Mouse (Mus musculus) cortical plate, adult 2 months (tissue): ENCODE data around the gene Card14.

Experiments used
- CTCF ChIP-seq: fragments of 200-500 bp; IDR thresholded peaks from 2 replicates; pipeline ENCODE4 v1.5.1; 2011; ENCODE audit warnings: mild to moderate bottlenecking, control low read depth, low read length; ENCODE audit not compliant: insufficient read depth; ENCODE audit errors: extremely low read depth
- POLR2A ChIP-seq: fragments of 200-500 bp; IDR thresholded peaks from 2 replicates; pipeline ENCODE4 v1.6.1; 2011; ENCODE audit warnings: mild to moderate bottlenecking, low read length, control low read depth; ENCODE audit not compliant: insufficient read depth; ENCODE audit errors: extremely low read depth

DNA sequence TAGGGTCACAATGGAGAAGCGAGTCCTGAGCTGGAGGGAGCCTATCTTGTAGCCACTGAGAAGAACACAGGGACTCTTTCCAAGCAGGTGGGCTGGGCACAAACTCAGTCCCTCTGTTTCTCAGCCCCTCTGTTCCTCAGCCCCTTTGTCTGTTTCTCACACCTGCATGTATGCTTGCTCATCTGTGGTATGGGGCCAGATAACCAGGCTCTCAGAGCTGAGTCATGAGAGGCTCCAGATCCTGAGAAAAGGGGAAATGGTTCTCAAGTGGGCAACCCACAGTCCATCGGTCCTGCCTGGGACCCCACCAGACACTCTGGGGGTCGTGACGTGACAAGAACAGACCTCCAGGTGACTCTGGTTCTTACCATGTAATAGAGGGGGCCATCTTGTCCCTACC is 39.6 kb downstream of the Card14 start:
- TF ChIP-seq CTCF (no peak), POLR2A (no peak)
